ENCODE assay signal across 16 mouse cellular contexts in genomic region chr7:121579497-121579896, GRCm38 (mm10).
DNase-seq lines count a peak whose midpoint lies in the region; ATAC-seq and TF ChIP-seq lines count a peak whose summit lies in the region.
"Had no signal": no experiment of that assay in that cellular context is flagged by ENCODE, and none has a peak within 500 bp of the region (broad histone marks: within the 10 kb centered on the region; RNA-seq: fewer than 3 reads in every experiment).

No protein-coding gene starts in this region.

- TF ChIP-seq CTCF in heart, adult 2 months (IDR thresholded peaks at IDR 0.05): no peak

- intact Hi-C loops in heart, adult 2 months (cut with DNase I): no loop called here

- H3K9ac ChIP-seq in heart, adult 2 months (ENCODE audit: low read depth, low read length): no peak overlapping the region
- no peak overlapping the region for H3K9ac ChIP-seq in midbrain, embryonic 13.5 days (replicated peaks)
- H3K9ac ChIP-seq in neural tube, embryonic 11.5 days (ENCODE audit: low read length): no peak overlapping the region
- H3K9ac ChIP-seq: lung, embryonic 14.5 days had no signal

- no peak overlapping the region for H3K4me2 ChIP-seq in midbrain, embryonic 13.5 days (replicated peaks)
- H3K4me2 ChIP-seq in neural tube, embryonic 11.5 days (ENCODE audit: low read depth): no peak overlapping the region
- H3K4me2 ChIP-seq: liver, embryonic 11.5 days; lung, embryonic 14.5 days had no signal

- TF ChIP-seq EP300 in heart, adult 2 months (IDR thresholded peaks at IDR 0.05; ENCODE audit: insufficient read depth, low read depth, low read length): no peak

- no peak overlapping the region for H3K4me3 ChIP-seq in heart, adult 2 months
- no peak overlapping the region for H3K4me3 ChIP-seq in midbrain, embryonic 10.5 days
- no peak overlapping the region for H3K4me3 ChIP-seq in midbrain, embryonic 13.5 days (replicated peaks)
- H3K4me3 ChIP-seq in neural tube, embryonic 11.5 days (ENCODE audit: low read depth, low read length): no peak overlapping the region
- H3K4me3 ChIP-seq: gastrocnemius, adult 2 months had no signal

- no peaks in the 10 kb centered on the region for H3K36me3 ChIP-seq in heart, adult 2 months (ENCODE audit: control insufficient read depth, insufficient read depth, low read length)
- no peaks in the 10 kb centered on the region for H3K36me3 ChIP-seq in midbrain, embryonic 10.5 days
- H3K36me3 ChIP-seq in midbrain, embryonic 13.5 days: no peaks in the 10 kb centered on the region
- H3K36me3 ChIP-seq in neural tube, embryonic 11.5 days (ENCODE audit: control insufficient read depth, insufficient read depth, low read length): no peaks in the 10 kb centered on the region

- H3K79me2 ChIP-seq in heart, adult 2 months (replicated peaks; ENCODE audit: control insufficient read depth, insufficient read depth, low read length): no peaks in the 10 kb centered on the region

- no peak for ATAC-seq in midbrain, embryonic 13.5 days
- peak; percentile 89 for ATAC-seq in neural tube, embryonic 11.5 days (ENCODE audit: insufficient read depth, low FRiP score, low TSS enrichment)

- peak; percentile 6 for DNase-seq in heart, adult 11 months
- no peak for DNase-seq in heart, adult 2 months
- DNase-seq in midbrain, embryonic 10.5 days (ENCODE audit: low spot score): peak; percentile 40
- peak; percentile 23 for DNase-seq in embryo, embryonic 11.5 days (ENCODE audit: low read depth, low spot score)
- peak; percentile 49 for DNase-seq in neural tube, embryonic 11.5 days (ENCODE audit: low spot score)
- no peak for DNase-seq in thymus, adult 18-20 months
- DNase-seq in cerebellum, adult 9-10 months: no peak
- DNase-seq: cerebellum, adult 11-12 months; gastrocnemius, adult 2 months; heart, adult 18-20 months; heart, postnatal 10 days; left cerebral cortex, postnatal 4 days; lung, embryonic 14.5 days; thymus, adult 2 months had no signal

- no peaks in the 10 kb centered on the region for H3K9me3 ChIP-seq in midbrain, embryonic 10.5 days (replicated peaks)
- no peaks in the 10 kb centered on the region for H3K9me3 ChIP-seq in midbrain, embryonic 13.5 days
- H3K9me3 ChIP-seq in neural tube, embryonic 11.5 days (ENCODE audit: control insufficient read depth, low read length): no peaks in the 10 kb centered on the region

- H3K27ac ChIP-seq in heart, adult 2 months: no peak overlapping the region
- H3K27ac ChIP-seq in midbrain, embryonic 10.5 days (replicated peaks): peak overlapping the region; percentile 74
- no peak overlapping the region for H3K27ac ChIP-seq in midbrain, embryonic 13.5 days
- no peak overlapping the region for H3K27ac ChIP-seq in neural tube, embryonic 11.5 days (ENCODE audit: low read depth, low read length)
- H3K27ac ChIP-seq: gastrocnemius, adult 2 months had no signal

- TF ChIP-seq POLR2A in heart, adult 2 months (IDR thresholded peaks at IDR 0.05; ENCODE audit: insufficient read depth, low read depth, low read length): no peak

- no peaks in the 10 kb centered on the region for H3K4me1 ChIP-seq in heart, adult 2 months (ENCODE audit: control insufficient read depth, insufficient read depth, low read length)
- peaks cover 20% of the 10 kb centered on the region for H3K4me1 ChIP-seq in midbrain, embryonic 10.5 days
- H3K4me1 ChIP-seq in midbrain, embryonic 13.5 days (replicated peaks): peaks cover 10% of the 10 kb centered on the region
- H3K4me1 ChIP-seq in neural tube, embryonic 11.5 days (ENCODE audit: control insufficient read depth, insufficient read depth, low read length): 0 out of 2 replicates have a peak, but pooled peaks cover 6% of the 10 kb centered on the region

- no peaks in the 10 kb centered on the region for H3K27me3 ChIP-seq in heart, adult 2 months (ENCODE audit: control insufficient read depth, insufficient read depth, low read length)
- peaks cover 25% of the 10 kb centered on the region for H3K27me3 ChIP-seq in midbrain, embryonic 10.5 days (ENCODE audit: low read depth, poor library complexity, severe bottlenecking)
- peaks cover 2% of the 10 kb centered on the region; the same call in 1 of the 2 replicates for H3K27me3 ChIP-seq in midbrain, embryonic 13.5 days
- no peaks in the 10 kb centered on the region for H3K27me3 ChIP-seq in neural tube, embryonic 11.5 days (ENCODE audit: control insufficient read depth, insufficient read depth, low read length)

- 44% methylated on average over 4 of the region's 4 CpGs for whole genome bisulfite sequencing in heart, adult 2 months
- WGBS in midbrain, embryonic 10.5 days: 27% methylated on average over 4 of the region's 4 CpGs
- 6% methylated on average over 4 of the region's 4 CpGs for WGBS in midbrain, embryonic 13.5 days
- 27% methylated on average over 4 of the region's 4 CpGs for WGBS in neural tube, embryonic 11.5 days

Comparison
In these comparisons a context has a peak if more than half of its experiments do, and no peak if none do; other contexts are left out.
1. DNase-seq: peak in heart, adult 11 months (single experiment), midbrain, embryonic 10.5 days (single experiment), embryo, embryonic 11.5 days (single experiment) and neural tube, embryonic 11.5 days (single experiment); none in heart, adult 2 months (0 of 2), thymus, adult 18-20 months (0 of 2) and cerebellum, adult 9-10 months (single experiment).